Mouse (Mus musculus): ENCODE measurements at regions not wholly inside any gene's neighbourhood (a gene's known extent, or its start where the extent isn't known, plus 50 kb on each side); places are given as distances from the start of the nearest gene placed in this dataset.

DNA sequence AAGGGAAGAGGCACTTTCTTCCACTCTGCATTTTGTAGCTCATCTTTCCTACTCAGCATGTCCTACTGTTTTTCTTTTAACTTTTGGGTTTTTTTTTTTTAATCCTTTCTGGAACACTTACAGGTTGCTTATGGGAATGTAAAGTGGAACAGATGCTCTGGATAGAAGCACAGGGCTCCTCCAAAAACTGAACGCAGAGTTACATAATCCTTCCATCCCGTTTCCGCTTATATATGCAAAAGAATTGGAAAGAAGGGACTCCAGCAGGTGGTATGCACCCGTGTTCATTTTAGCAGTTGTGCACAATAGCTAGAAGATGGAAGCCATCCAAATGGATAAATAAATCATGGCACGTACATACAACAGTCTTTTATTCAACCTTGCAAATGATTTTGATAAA lies 127.0 kb upstream of the Zbtb20 start:
- no peak overlapping the region for H3K27ac ChIP-seq (replicated peaks)
- no peak overlapping the region for H3K4me3 ChIP-seq (replicated peaks)
- H3K4me1 ChIP-seq: no peaks in the 10 kb centered on the region
- no peaks in the 10 kb centered on the region for H3K9me3 ChIP-seq (replicated peaks)
- no peak overlapping the region for H3K4me2 ChIP-seq (replicated peaks)
- no peaks in the 10 kb centered on the region for H3K36me3 ChIP-seq
- H3K27me3 ChIP-seq: no peaks in the 10 kb centered on the region
- ATAC-seq (ENCODE audit: insufficient number of reproducible peaks, low FRiP score, low TSS enrichment, low read depth): no peak
- WGBS: 67% methylated on average over 5 of the region's 5 CpGs
- no peak overlapping the region for H3K9ac ChIP-seq

DNA sequence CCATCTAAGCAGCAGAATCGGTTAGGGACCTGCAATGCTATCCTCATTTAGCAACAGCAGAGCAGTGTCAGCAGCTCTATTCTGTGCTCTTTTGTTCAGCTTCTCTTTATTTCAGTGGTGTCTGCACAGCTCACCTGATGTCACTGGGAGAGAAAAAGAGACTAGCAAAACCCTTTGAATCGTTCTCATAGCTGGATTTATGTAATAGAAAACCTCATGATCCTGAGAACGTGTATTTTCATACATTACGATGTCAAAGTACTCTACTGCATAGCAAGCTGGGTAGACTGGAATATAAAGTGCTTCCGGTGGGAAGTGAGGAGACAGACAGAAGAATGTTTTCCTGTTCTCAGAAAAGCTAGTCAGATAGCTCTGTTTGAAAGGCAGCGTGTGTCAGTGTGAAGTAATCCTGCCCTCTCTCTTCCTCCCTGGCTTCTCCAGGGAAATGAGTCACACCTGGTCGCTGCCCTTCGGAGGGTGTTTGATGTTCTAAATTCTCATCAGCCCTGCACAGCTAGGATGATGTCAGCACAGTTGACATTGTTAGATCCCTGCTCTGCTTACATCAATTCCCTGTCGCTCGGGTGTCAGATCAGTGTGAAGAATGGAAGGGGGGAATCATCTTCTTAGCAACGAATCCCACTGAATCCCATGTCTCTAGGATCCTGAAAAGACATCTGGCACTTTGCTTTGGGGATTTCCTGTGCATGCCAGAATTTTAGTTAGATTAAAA lies 129.6 kb upstream of the Zbtb20 start:
- Histone ChIP-seq H3K36me3 (no peaks in the 10 kb centered on the region), H3K9ac (no peak overlapping the region), H3K4me3 (replicated peaks) (no peak overlapping the region), H3K4me2 (replicated peaks) (peak overlapping the region; percentile 17; the same call in 1 of the 2 replicates), H3K27me3 (no peaks in the 10 kb centered on the region), H3K4me1 (no peaks in the 10 kb centered on the region), H3K27ac (replicated peaks) (no peak overlapping the region), H3K9me3 (replicated peaks) (no peaks in the 10 kb centered on the region)
- 32% methylated on average over 11 of the region's 11 CpGs for WGBS
- ATAC-seq (ENCODE audit: insufficient number of reproducible peaks, low FRiP score, low TSS enrichment, low read depth): peak; percentile 51; the same call in 1 of the 2 replicates

DNA sequence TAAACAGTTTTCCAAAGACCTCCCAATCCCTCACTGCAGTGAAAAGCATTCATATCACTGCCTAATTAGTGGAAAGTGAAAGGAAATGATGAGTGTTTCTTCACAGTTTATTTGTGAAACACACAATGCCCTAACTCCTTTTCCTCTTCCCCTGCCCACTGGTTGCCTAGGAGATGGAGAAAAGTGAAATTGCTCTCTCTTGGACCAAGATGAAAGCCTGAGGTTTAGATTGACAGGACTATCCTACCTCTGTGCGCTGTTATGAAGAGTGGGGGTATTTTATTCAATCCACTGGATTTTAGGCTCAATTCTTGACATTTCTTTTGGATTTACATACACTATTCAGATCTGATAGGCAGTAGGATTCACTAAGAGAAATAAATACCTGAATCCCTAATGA lies 132.1 kb upstream of the Zbtb20 start:
- 81% methylated on average over 1 of the region's 1 CpGs for WGBS
- no peaks in the 10 kb centered on the region for H3K9me3 ChIP-seq (replicated peaks)
- no peak for ATAC-seq (ENCODE audit: insufficient number of reproducible peaks, low FRiP score, low TSS enrichment, low read depth)

DNA sequence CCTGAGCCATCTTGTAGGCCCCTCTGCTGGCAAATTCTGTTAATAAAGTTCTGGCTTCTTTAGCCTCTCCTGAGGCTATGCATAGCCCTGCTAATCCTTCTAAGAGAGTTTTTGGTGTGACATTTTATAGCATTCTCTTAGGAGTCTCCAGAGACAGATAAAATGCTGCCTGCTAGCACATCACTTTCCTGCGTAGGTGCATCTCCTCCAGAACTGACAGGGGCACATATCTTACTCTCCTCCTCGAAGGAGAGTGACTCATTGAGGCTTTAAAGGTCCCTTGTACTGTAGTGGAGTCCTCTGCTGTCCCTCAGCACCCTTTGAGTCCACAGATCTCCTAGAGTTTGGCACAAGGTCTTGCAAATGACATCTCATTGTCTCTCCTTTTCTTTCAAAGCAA lies 132.6 kb upstream of the Zbtb20 start:
- Histone ChIP-seq H3K9me3 (replicated peaks) (no peaks in the 10 kb centered on the region), H3K4me2 (replicated peaks) (no peak overlapping the region), H3K4me1 (no peaks in the 10 kb centered on the region), H3K4me3 (replicated peaks) (no peak overlapping the region), H3K36me3 (no peaks in the 10 kb centered on the region), H3K27ac (replicated peaks) (no peak overlapping the region), H3K27me3 (no peaks in the 10 kb centered on the region), H3K9ac (no peak overlapping the region)
- no peak for ATAC-seq (ENCODE audit: insufficient number of reproducible peaks, low FRiP score, low TSS enrichment, low read depth)
- 68% methylated on average over 2 of the region's 2 CpGs for WGBS

More for the DNA sequence above, 132.1 kb upstream of the Zbtb20 start:
- no peaks in the 10 kb centered on the region for H3K27me3 ChIP-seq
- no peak overlapping the region for H3K9ac ChIP-seq
- no peak overlapping the region for H3K4me2 ChIP-seq (replicated peaks)
- no peak overlapping the region for H3K4me3 ChIP-seq (replicated peaks)
- H3K36me3 ChIP-seq: no peaks in the 10 kb centered on the region
- no peaks in the 10 kb centered on the region for H3K4me1 ChIP-seq
- H3K27ac ChIP-seq (replicated peaks): no peak overlapping the region

DNA sequence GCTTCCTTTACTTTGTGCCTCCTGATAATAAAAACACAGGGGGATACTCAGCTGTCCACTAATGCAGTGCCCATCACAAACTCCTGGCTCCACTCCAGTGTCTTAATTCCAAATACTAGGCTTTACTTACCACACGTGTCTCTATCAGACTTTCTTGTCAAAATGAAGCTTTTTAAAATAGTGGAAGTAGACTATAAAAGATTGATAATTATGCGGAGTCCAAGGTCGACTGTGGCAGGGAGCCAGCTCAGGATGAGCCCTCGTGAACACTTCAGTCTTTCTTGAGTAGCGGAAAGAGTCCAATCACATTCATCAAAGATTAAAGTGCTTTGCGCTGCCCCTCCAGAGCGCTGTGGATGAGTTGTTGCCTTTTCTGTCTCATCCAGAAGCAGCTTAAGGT lies 147.9 kb upstream of the Zbtb20 start:
- Histone ChIP-seq H3K36me3 (no peaks in the 10 kb centered on the region), H3K27ac (replicated peaks) (no peak overlapping the region), H3K9ac (no peak overlapping the region), H3K27me3 (no peaks in the 10 kb centered on the region), H3K4me3 (replicated peaks) (no peak overlapping the region), H3K4me1 (no peaks in the 10 kb centered on the region), H3K4me2 (replicated peaks) (no peak overlapping the region), H3K9me3 (replicated peaks) (no peaks in the 10 kb centered on the region)
- ATAC-seq (ENCODE audit: insufficient number of reproducible peaks, low FRiP score, low TSS enrichment, low read depth): no peak
- 84% methylated on average over 7 of the region's 7 CpGs for WGBS

DNA sequence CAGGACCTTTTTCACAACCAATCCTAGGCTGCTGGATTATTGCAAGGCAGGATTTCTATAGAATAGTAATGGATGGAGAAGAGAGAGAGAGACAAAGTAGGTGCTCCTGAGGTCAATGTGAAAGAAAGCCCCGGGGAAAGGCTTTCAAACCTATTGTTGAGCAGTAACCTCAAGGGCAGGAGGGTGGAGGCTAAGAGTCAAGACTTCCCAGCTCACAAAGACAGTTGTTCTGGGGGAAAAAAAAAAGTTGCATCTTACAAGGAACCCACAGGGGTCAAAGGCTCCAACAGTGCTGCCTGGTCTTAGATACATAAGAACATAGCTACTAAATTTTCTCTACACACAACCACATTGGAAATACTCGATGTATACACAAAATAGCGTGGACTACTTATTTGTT lies 155.8 kb upstream of the Zbtb20 start:
- Histone ChIP-seq H3K4me3 (replicated peaks) (no peak overlapping the region), H3K36me3 (no peaks in the 10 kb centered on the region), H3K4me1 (no peaks in the 10 kb centered on the region), H3K9me3 (replicated peaks) (no peaks in the 10 kb centered on the region), H3K27me3 (no peaks in the 10 kb centered on the region), H3K4me2 (replicated peaks) (no peak overlapping the region), H3K27ac (replicated peaks) (no peak overlapping the region), H3K9ac (no peak overlapping the region)
- 84% methylated on average over 3 of the region's 3 CpGs for WGBS
- no peak for ATAC-seq (ENCODE audit: insufficient number of reproducible peaks, low FRiP score, low TSS enrichment, low read depth)

DNA sequence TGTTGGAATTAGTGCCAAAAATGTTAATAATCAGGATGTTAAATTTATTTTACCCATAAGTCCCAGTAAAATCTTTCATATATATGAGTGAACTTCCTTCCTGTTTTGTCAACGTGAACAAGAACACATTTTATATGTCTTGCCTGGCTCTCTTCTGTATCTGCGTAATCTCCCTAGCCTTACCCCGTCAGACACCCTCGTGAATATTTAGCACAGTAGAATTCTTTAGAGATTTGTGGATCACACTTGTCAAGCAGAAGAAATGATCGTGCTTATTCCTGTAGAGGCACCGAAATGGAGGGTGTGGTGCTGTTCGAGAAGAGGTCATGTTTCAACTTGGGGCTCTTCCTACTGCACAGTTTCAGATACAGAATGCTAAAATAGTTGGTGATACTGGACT lies 157.2 kb upstream of the Zbtb20 start:
- H3K4me2 ChIP-seq (replicated peaks): no peak overlapping the region
- H3K9ac ChIP-seq: no peak overlapping the region
- 66% methylated on average over 7 of the region's 7 CpGs for WGBS
- H3K4me3 ChIP-seq (replicated peaks): no peak overlapping the region
- no peak overlapping the region for H3K27ac ChIP-seq (replicated peaks)
- no peaks in the 10 kb centered on the region for H3K9me3 ChIP-seq (replicated peaks)
- H3K4me1 ChIP-seq: no peaks in the 10 kb centered on the region
- H3K27me3 ChIP-seq: no peaks in the 10 kb centered on the region
- H3K36me3 ChIP-seq: no peaks in the 10 kb centered on the region
- ATAC-seq (ENCODE audit: insufficient number of reproducible peaks, low FRiP score, low TSS enrichment, low read depth): no peak

DNA sequence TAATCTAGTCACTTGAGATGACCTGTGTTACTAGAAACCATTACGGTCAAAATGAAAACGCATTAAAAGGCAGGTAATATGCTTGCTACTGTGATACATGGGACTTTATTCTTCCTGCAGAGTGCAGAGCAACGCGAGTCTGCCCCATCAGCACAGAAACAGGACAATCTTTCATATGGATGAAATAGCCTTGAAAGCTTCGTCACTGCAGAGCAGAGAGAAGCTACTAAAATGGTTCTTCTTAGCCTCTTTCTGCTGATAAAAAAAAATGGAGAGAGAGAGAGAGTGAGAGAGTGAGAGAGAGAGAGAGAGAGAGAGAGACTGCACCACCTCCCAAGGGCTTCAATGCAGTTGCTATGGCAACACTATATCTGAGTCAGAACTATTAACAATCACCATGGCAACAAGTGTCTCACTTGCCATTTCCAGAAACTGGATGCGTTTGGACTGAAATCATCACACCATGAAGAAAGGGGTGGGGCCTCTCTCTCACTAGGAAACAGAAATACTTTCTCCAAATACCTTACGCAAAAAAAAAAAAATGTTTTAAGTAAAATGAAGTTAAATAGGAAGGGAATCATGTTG lies 157.8 kb upstream of the Zbtb20 start:
- ATAC-seq (ENCODE audit: insufficient number of reproducible peaks, low FRiP score, low TSS enrichment, low read depth): no peak
- Histone ChIP-seq H3K9ac (no peak overlapping the region), H3K36me3 (no peaks in the 10 kb centered on the region), H3K9me3 (replicated peaks) (no peaks in the 10 kb centered on the region), H3K4me1 (no peaks in the 10 kb centered on the region), H3K27me3 (no peaks in the 10 kb centered on the region), H3K4me2 (replicated peaks) (no peak overlapping the region), H3K27ac (replicated peaks) (no peak overlapping the region), H3K4me3 (replicated peaks) (no peak overlapping the region)
- 64% methylated on average over 7 of the region's 7 CpGs for WGBS

DNA sequence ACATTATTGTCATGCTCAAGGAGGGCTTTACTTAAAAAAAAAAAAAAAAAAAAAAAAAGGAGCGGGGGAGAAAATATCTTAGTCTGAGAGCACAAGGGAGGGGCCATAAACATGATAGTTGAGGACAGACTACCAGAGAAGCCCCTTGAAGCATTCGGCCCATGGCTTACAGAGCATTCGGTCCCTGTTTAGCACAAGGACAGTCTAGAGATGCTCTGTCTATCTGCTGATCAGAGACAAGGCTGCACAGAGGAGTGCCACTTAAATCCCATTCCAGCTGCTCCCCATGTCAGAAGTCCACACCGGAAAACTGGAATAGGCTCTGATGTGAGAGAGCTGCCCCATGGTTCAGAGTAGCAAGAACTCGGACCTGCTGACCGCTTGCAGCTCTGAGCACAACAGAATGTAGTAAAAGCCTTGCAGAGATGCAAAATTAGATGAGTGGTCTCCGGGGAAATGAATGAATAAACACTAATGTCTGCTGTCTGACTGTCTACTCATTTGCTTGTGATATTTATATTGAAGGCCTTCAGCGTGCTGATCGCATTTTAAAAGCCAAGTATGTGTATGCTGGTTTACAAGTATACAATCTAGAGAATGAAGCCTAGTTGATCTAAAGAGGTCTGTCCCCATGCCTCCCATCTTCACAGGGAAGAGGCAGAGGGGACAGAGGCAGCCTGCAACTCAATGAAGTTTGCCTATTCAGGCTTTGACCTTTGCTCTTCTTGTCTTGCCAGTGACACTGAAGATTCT lies 158.4 kb upstream of the Zbtb20 start:
- Histone ChIP-seq H3K9me3 (replicated peaks) (no peaks in the 10 kb centered on the region), H3K36me3 (no peaks in the 10 kb centered on the region), H3K27ac (replicated peaks) (no peak overlapping the region), H3K4me2 (replicated peaks) (no peak overlapping the region), H3K4me3 (replicated peaks) (no peak overlapping the region), H3K27me3 (no peaks in the 10 kb centered on the region), H3K9ac (no peak overlapping the region), H3K4me1 (no peaks in the 10 kb centered on the region)
- WGBS: 78% methylated on average over 9 of the region's 9 CpGs
- ATAC-seq (ENCODE audit: insufficient number of reproducible peaks, low FRiP score, low TSS enrichment, low read depth): no peak

DNA sequence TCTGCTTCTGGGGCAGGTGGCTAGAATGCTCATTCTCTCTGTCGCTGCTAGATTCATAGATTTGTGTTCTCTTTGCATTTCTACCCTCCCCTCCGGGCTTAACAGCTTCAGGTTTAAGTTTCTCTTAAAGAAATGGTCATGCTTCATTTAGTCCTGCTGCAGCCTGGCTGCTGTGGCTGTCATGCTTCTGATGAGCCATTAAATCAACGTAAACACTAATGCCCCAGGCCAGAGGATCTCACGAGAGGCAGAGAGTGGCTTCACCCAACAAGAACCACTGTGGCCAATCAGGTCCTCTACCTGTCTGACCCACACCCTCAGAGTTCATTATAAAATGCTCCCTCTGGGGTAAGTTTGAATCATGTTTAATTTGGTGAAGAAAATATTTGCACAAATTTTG lies 173.0 kb upstream of the Zbtb20 start:
- no peak overlapping the region for H3K9ac ChIP-seq
- no peaks in the 10 kb centered on the region for H3K36me3 ChIP-seq
- no peak overlapping the region for H3K4me2 ChIP-seq (replicated peaks)
- H3K27ac ChIP-seq (replicated peaks): no peak overlapping the region
- 0 out of 2 replicates have a peak, but pooled peaks cover 3% of the 10 kb centered on the region for H3K4me1 ChIP-seq
- no peak overlapping the region for H3K4me3 ChIP-seq (replicated peaks)
- no peak for ATAC-seq (ENCODE audit: insufficient number of reproducible peaks, low FRiP score, low TSS enrichment, low read depth)
- WGBS: 12% methylated on average over 4 of the region's 4 CpGs
- no peaks in the 10 kb centered on the region for H3K9me3 ChIP-seq (replicated peaks)
- no peaks in the 10 kb centered on the region for H3K27me3 ChIP-seq

DNA sequence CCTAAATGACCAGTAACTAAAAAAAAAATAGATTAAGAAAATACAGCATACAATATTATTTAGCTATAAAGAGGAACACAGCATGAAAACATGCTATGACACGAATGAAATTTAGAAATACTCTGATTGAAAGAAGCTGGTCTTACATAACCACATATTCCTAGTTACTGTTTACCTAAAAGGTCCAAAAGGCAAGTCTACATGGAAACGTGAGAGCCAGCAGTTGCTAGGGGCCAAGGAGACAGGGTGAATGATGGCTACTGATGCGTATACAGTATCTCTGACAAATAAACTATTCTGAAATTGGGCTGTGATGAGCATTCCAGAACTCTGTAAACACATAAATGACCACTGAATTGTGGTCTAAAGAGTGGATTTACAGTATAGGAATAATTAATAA lies 194.5 kb upstream of the Zbtb20 start:
- H3K27ac ChIP-seq (replicated peaks): no peak overlapping the region
- no peaks in the 10 kb centered on the region for H3K36me3 ChIP-seq
- WGBS: 79% methylated on average over 3 of the region's 3 CpGs
- H3K9ac ChIP-seq: no peak overlapping the region
- no peak overlapping the region for H3K4me2 ChIP-seq (replicated peaks)
- H3K4me1 ChIP-seq: no peaks in the 10 kb centered on the region
- H3K9me3 ChIP-seq (replicated peaks): no peaks in the 10 kb centered on the region
- H3K27me3 ChIP-seq: no peaks in the 10 kb centered on the region
- H3K4me3 ChIP-seq (replicated peaks): no peak overlapping the region
- no peak for ATAC-seq (ENCODE audit: insufficient number of reproducible peaks, low FRiP score, low TSS enrichment, low read depth)

All from embryonic facial prominence, embryonic 15.5 days (tissue).